Mouse (Mus musculus): ENCODE measurements around the gene Rnf225. TPM values are rescaled to one million over a fixed set of nuclear protein-coding genes. Genes with fewer than 3 reads are reported as not detected.
A peak's percentile ranks its signal among the peaks of the same experiment; 100 is the strongest.

Rnf225 gene
- polyA plus RNA-seq, 1 experiment from 2014 or later = 0.45 TPM

DNA sequence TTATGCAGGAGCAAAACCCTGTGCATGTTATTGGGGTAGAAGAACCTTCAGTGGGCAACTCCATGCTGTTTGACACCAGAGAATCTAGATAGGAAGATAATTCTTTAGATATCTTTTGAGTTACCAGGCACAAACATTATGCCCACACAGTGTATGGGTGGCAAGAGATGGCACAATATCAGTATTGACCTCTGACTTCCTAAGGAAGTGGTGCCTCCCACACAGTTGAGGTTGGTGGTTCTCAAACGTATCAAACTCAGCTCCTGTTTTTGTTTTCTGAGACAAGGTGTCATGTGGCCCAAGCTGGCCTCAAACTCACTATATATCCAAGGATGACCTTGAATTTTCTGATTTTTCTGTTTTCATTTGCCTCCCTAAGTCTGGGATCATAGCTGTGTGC, 35.9 kb upstream of the Rnf225 start:
- Histone ChIP-seq H3K9ac (ENCODE audit: low read length) (no peak overlapping the region), H3K27ac (replicated peaks in 1 of 2; ENCODE audit: control insufficient read depth in 1 of 2, insufficient read depth in 1 of 2, low read depth in 2 of 2, low read length in 2 of 2) (no peak overlapping the region), H3K27me3 (ENCODE audit: control insufficient read depth, insufficient read depth, low read length) (no peaks in the 10 kb centered on the region), H3K36me3 (ENCODE audit: control insufficient read depth, insufficient read depth, low read length) (peaks cover 57% of the 10 kb centered on the region), H3K9me3 (ENCODE audit: control insufficient read depth, low read length) (no peaks in the 10 kb centered on the region), H3K4me2 (ENCODE audit: low read length) (no peak overlapping the region), H3K4me1 (ENCODE audit: control insufficient read depth in 2 of 2, insufficient read depth in 2 of 2, low read length in 2 of 2) (no peaks in the 10 kb centered on the region), H3K4me3 (ENCODE audit: control insufficient read depth in 1 of 2, insufficient read depth in 1 of 2, low read depth in 1 of 2, low read length in 2 of 2) (no peak overlapping the region)
- 81% methylated on average over 1 of the region's 1 CpGs for WGBS
- ATAC-seq (ENCODE audit: insufficient number of reproducible peaks, insufficient read depth, low FRiP score, low read depth) = no peak

DNA sequence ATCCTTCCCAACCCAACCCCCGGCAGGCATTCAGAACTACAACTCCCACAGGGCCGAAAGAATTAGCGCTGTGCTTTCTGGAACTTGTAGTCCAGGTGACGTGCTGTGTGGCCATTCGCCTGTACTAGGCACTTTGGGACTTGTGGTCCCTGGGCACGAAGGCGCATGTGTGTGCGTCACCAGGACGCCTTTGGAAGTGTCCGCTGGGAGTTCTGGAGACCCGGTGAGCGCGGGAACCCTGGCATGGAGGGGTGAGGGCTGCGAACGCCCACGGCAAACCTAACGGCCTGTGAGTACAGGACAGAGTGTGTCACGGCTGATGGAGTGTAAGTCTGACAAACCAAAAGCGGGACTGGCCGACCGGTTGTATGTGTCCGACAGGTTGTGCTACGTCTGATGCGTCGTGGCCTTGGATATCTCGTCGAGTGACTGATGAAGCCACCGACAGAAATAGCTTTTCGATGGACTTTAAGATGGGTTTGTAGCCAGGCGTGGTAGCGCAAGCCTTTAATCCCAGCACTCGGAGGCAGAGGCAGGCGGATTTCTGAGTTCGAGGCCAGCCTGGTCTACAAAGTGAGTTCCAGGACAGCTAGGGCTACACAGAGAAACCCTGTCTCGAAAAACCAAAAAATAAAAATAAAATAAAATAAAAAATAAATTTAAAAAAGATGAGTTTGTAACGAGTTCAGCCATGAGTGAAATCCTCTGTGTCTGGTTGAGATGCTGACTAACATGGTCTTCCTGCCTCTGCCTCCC, 29.4 kb upstream of the Rnf225 start, which contains the start of gene Zscan22:
TSS of gene Zscan22 (plus strand) at position 161 of the 756 bp plus-strand sequence.
- 0 out of 2 replicates have a peak, but pooled peaks cover 5% of the 10 kb centered on the region for H3K36me3 ChIP-seq (ENCODE audit: control insufficient read depth, insufficient read depth, low read length)

DNA sequence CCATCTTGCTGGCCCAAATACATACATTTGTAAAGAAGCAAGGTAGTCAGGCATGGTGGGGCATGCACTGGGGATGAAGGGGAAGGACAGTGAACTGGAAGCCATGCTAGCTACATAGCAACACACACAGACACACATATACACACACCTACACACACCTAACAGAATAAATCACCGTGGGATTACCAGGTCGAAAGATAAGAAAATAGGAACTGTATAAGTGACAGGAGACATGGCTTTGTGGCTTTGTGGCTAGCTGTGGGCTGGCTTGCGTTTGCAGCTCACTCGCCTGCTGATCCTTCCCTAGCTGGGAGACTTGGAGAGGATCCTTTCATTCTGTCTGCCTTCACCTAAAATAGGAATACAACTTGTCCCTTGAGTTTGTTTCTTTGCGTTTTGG, 25.7 kb upstream of the Rnf225 start:
- H3K9me3 ChIP-seq (ENCODE audit: control insufficient read depth, low read length) = no peaks in the 10 kb centered on the region
- ATAC-seq (ENCODE audit: insufficient number of reproducible peaks, insufficient read depth, low FRiP score, low read depth) = no peak

More for the DNA sequence above, 29.4 kb upstream of the Rnf225 start, which contains the start of gene Zscan22:
- peak within 1 kb of the TSS; percentile 53 to 93 for H3K4me3 ChIP-seq (ENCODE audit: control insufficient read depth in 1 of 2, insufficient read depth in 1 of 2, low read depth in 1 of 2, low read length in 2 of 2)
- H3K4me2 ChIP-seq (ENCODE audit: low read length) = peak within 1 kb of the TSS; percentile 65
- H3K9me3 ChIP-seq (ENCODE audit: control insufficient read depth, low read length) = no peaks in the 10 kb centered on the region
- no peaks in the 10 kb centered on the region for H3K27me3 ChIP-seq (ENCODE audit: control insufficient read depth, insufficient read depth, low read length)
- peak within 1 kb of the TSS; percentile 80 for H3K9ac ChIP-seq (ENCODE audit: low read length)
- H3K27ac ChIP-seq (replicated peaks in 1 of 2; ENCODE audit: control insufficient read depth in 1 of 2, insufficient read depth in 1 of 2, low read depth in 2 of 2, low read length in 2 of 2) = peak within 1 kb of the TSS; percentile 29 to 73; a peak in 2 of 4 replicates
- 4% methylated on average over 36 of the region's 36 CpGs for WGBS
- peak; percentile 97 for ATAC-seq (ENCODE audit: insufficient number of reproducible peaks, insufficient read depth, low FRiP score, low read depth)
- peaks cover 3 to 8% of the 10 kb centered on the region in 2 experiments for H3K4me1 ChIP-seq (ENCODE audit: control insufficient read depth in 2 of 2, insufficient read depth in 2 of 2, low read length in 2 of 2)

DNA sequence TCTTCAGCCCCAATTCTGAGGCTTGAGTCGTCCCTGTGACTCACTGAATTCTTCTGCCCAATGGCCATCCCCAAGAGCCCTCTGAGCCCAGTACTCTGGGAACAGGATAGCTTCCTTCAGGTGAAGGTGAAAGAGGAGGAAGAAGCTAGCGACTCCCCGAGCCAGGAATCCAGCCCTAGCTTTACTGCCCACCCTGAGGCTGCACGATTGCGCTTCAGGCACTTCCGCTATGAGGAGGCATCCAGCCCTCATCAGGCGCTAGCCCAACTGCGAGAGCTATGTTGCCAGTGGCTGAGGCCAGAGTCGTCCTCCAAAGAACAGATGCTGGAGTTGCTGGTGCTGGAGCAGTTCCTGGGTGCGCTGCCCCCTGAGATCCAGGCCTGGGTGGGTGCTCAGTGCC, 23.6 kb upstream of the Rnf225 start:
- WGBS = 67% methylated on average over 10 of the region's 10 CpGs
- peak overlapping the region; percentile 3 to 4; a peak in 3 of 4 replicates for H3K4me3 ChIP-seq (ENCODE audit: control insufficient read depth in 1 of 2, insufficient read depth in 1 of 2, low read depth in 1 of 2, low read length in 2 of 2)
- H3K27me3 ChIP-seq (ENCODE audit: control insufficient read depth, insufficient read depth, low read length) = no peaks in the 10 kb centered on the region
- H3K27ac ChIP-seq (replicated peaks in 1 of 2; ENCODE audit: control insufficient read depth in 1 of 2, insufficient read depth in 1 of 2, low read depth in 2 of 2, low read length in 2 of 2) = no peak overlapping the region
- H3K9ac ChIP-seq (ENCODE audit: low read length) = no peak overlapping the region
- no peaks in the 10 kb centered on the region for H3K9me3 ChIP-seq (ENCODE audit: control insufficient read depth, low read length)
- H3K4me2 ChIP-seq (ENCODE audit: low read length) = peak overlapping the region; percentile 11
- H3K4me1 ChIP-seq (ENCODE audit: control insufficient read depth in 2 of 2, insufficient read depth in 2 of 2, low read length in 2 of 2) = peaks cover 0 to 3% of the 10 kb centered on the region in 2 experiments; a peak in 2 of 4 replicates
- peaks cover 55% of the 10 kb centered on the region for H3K36me3 ChIP-seq (ENCODE audit: control insufficient read depth, insufficient read depth, low read length)
- no peak for ATAC-seq (ENCODE audit: insufficient number of reproducible peaks, insufficient read depth, low FRiP score, low read depth)

More for the DNA sequence above, 25.7 kb upstream of the Rnf225 start:
- Histone ChIP-seq H3K9ac (ENCODE audit: low read length) (no peak overlapping the region), H3K27ac (replicated peaks in 1 of 2; ENCODE audit: control insufficient read depth in 1 of 2, insufficient read depth in 1 of 2, low read depth in 2 of 2, low read length in 2 of 2) (no peak overlapping the region), H3K27me3 (ENCODE audit: control insufficient read depth, insufficient read depth, low read length) (no peaks in the 10 kb centered on the region), H3K4me1 (ENCODE audit: control insufficient read depth in 2 of 2, insufficient read depth in 2 of 2, low read length in 2 of 2) (peaks cover 3 to 8% of the 10 kb centered on the region in 2 experiments), H3K36me3 (ENCODE audit: control insufficient read depth, insufficient read depth, low read length) (peaks cover 34% of the 10 kb centered on the region), H3K4me2 (ENCODE audit: low read length) (no peak overlapping the region), H3K4me3 (ENCODE audit: control insufficient read depth in 1 of 2, insufficient read depth in 1 of 2, low read depth in 1 of 2, low read length in 2 of 2) (no peak overlapping the region)
- 85% methylated on average over 5 of the region's 5 CpGs for WGBS

DNA sequence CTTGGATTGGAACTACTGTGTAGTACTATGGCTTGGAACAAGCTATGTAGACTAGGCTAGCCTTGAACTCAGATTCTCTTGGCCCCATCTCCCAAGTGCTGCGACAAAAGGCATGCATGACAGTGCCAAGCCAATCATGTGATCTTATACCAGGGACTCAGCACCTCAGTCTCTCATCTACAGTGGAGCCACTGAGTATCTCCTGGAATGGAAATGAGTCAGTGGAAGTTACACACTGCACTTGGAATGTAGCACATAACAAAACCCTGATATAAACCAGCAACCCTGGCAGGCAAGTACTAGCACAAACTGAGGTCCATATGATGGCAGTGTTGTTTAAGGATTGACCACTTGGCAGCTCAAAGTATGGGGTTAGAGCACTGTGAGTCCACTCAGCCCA, 22.1 kb upstream of the Rnf225 start:
- Histone ChIP-seq H3K27me3 (ENCODE audit: control insufficient read depth, insufficient read depth, low read length) (no peaks in the 10 kb centered on the region), H3K4me2 (ENCODE audit: low read length) (no peak overlapping the region), H3K36me3 (ENCODE audit: control insufficient read depth, insufficient read depth, low read length) (peaks cover 62% of the 10 kb centered on the region), H3K9me3 (ENCODE audit: control insufficient read depth, low read length) (no peaks in the 10 kb centered on the region), H3K4me3 (ENCODE audit: control insufficient read depth in 1 of 2, insufficient read depth in 1 of 2, low read depth in 1 of 2, low read length in 2 of 2) (no peak overlapping the region), H3K4me1 (ENCODE audit: control insufficient read depth in 2 of 2, insufficient read depth in 2 of 2, low read length in 2 of 2) (peaks cover 2 to 3% of the 10 kb centered on the region in 2 experiments; a peak in 1 of 4 replicates), H3K9ac (ENCODE audit: low read length) (no peak overlapping the region), H3K27ac (replicated peaks in 1 of 2; ENCODE audit: control insufficient read depth in 1 of 2, insufficient read depth in 1 of 2, low read depth in 2 of 2, low read length in 2 of 2) (no peak overlapping the region)
- no peak for ATAC-seq (ENCODE audit: insufficient number of reproducible peaks, insufficient read depth, low FRiP score, low read depth)
- WGBS = 44% methylated on average over 1 of the region's 1 CpGs

DNA sequence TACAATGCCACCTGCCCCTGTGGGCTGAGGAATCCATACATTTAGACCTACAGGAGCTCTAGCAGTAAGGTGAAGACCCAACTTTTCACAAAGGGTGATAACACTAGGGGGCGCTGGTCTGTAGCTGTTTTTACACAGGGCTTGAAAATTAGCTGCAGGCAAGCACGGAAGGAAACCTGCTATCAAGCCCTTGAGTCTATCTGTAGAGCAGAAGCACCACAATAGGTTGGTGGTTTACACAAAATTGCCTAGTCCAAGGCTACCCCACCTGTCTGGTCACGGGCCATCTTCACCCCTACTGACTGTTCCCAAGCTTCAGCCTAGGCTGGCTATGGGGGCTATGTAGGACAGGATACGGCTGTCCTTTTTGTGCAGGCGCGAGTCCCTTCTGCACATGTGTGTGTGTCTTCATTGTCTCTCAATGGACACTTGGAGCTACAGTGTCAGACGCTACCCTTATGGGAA, 17.7 kb upstream of the Rnf225 start:
- Histone ChIP-seq H3K27me3 (ENCODE audit: control insufficient read depth, insufficient read depth, low read length) (no peaks in the 10 kb centered on the region), H3K9me3 (ENCODE audit: control insufficient read depth, low read length) (no peaks in the 10 kb centered on the region), H3K4me1 (ENCODE audit: control insufficient read depth in 2 of 2, insufficient read depth in 2 of 2, low read length in 2 of 2) (peaks cover 2 to 8% of the 10 kb centered on the region in 2 experiments; a peak in 1 of 4 replicates), H3K36me3 (ENCODE audit: control insufficient read depth, insufficient read depth, low read length) (peaks cover 46% of the 10 kb centered on the region), H3K4me2 (ENCODE audit: low read length) (peak overlapping the region; percentile 78), H3K9ac (ENCODE audit: low read length) (peak overlapping the region; percentile 76), H3K4me3 (ENCODE audit: control insufficient read depth in 1 of 2, insufficient read depth in 1 of 2, low read depth in 1 of 2, low read length in 2 of 2) (peak overlapping the region; percentile 57 to 61; a peak in 3 of 4 replicates), H3K27ac (replicated peaks in 1 of 2; ENCODE audit: control insufficient read depth in 1 of 2, insufficient read depth in 1 of 2, low read depth in 2 of 2, low read length in 2 of 2) (peak overlapping the region; percentile 91 to 92)
- no peak; the same call in 1 of the 2 replicates for ATAC-seq (ENCODE audit: insufficient number of reproducible peaks, insufficient read depth, low FRiP score, low read depth)
- WGBS = 36% methylated on average over 7 of the region's 7 CpGs

DNA sequence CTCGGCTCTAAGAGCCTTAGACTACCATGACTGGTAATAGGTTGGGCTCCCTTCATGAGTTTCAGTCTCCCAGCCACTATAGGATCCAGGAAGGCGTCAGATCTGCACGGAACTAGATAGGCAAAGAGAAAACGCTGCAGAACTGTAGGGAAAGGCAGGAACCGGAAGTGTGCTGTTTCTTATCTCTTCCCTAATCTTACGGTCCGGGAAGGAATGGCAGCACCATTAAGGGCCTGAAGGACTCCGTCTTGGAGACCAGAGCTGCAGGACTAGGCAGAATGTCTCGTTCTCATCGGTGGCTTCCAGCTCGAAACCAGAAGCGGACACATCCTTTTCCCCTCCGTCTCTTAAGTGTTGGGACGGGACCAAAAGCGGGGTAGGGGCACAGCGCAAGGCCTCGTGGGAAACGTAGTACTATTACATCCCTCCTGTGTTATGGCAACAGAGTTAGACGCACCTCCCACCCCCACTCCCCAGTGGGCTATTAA, 17.0 kb upstream of the Rnf225 start:
- no peaks in the 10 kb centered on the region for H3K9me3 ChIP-seq (ENCODE audit: control insufficient read depth, low read length)
- WGBS = 3% methylated on average over 19 of the region's 19 CpGs
- H3K9ac ChIP-seq (ENCODE audit: low read length) = peak overlapping the region; percentile 76
- no peaks in the 10 kb centered on the region for H3K27me3 ChIP-seq (ENCODE audit: control insufficient read depth, insufficient read depth, low read length)
- H3K4me1 ChIP-seq (ENCODE audit: control insufficient read depth in 2 of 2, insufficient read depth in 2 of 2, low read length in 2 of 2) = peaks cover 2 to 8% of the 10 kb centered on the region in 2 experiments; a peak in 1 of 4 replicates
- H3K36me3 ChIP-seq (ENCODE audit: control insufficient read depth, insufficient read depth, low read length) = peaks cover 40% of the 10 kb centered on the region
- peak overlapping the region; percentile 78 for H3K4me2 ChIP-seq (ENCODE audit: low read length)
- peak overlapping the region; percentile 57 to 61 for H3K4me3 ChIP-seq (ENCODE audit: control insufficient read depth in 1 of 2, insufficient read depth in 1 of 2, low read depth in 1 of 2, low read length in 2 of 2)
- ATAC-seq (ENCODE audit: insufficient number of reproducible peaks, insufficient read depth, low FRiP score, low read depth) = peak; percentile 70
- H3K27ac ChIP-seq (replicated peaks in 1 of 2; ENCODE audit: control insufficient read depth in 1 of 2, insufficient read depth in 1 of 2, low read depth in 2 of 2, low read length in 2 of 2) = peak overlapping the region; percentile 91 to 92
